Mouse (Mus musculus) megakaryocyte, embryonic 14.5 days (primary cell): ENCODE measurements around the gene Lenep. TPM values are rescaled to one million over a fixed set of nuclear protein-coding genes. Genes with fewer than 3 reads are reported as not detected.
"Not testable (repeated sequence)": the region's sequence is repeated elsewhere in the genome, so short reads cannot be mapped to it uniquely, and the experiment has no call there.

Experiments
- H3K27me3 ChIP-seq: replicated peaks from 2 replicates; pipeline ENCODE3; 2012; ENCODE audit warnings: inconsistent platforms
- H3K36me3 ChIP-seq: replicated peaks from 2 replicates; pipeline ENCODE3; 2012; ENCODE audit warnings: low read length, inconsistent platforms, mixed read lengths
- H3K4me1 ChIP-seq: 2 replicates; pipeline ENCODE4 v1.6.1; 2012; ENCODE audit warnings: inconsistent platforms
- H3K4me3 ChIP-seq: replicated peaks from 2 replicates; pipeline ENCODE3; 2012; ENCODE audit warnings: moderate library complexity, mild to moderate bottlenecking, inconsistent platforms
- H3K9me3 ChIP-seq: 2 replicates; pipeline ENCODE4 v1.6.1; 2012; ENCODE audit warnings: inconsistent platforms
- FLI1 ChIP-seq: IDR thresholded peaks from 2 replicates; pipeline ENCODE4 v1.6.1; 2012; ENCODE audit warnings: low read length, inconsistent platforms, mixed read lengths
- GATA1 ChIP-seq: IDR thresholded peaks from 3 replicates; pipeline ENCODE4 v1.6.1; 2012; ENCODE audit warnings: mixed read lengths, low read length, inconsistent platforms, borderline replicate concordance
- polyA plus RNA-seq: library from polyadenylated mRNA; stranded (reverse); fragments of >175 nt; gene quantifications from 2 replicates; pipeline ENCODE4 v1.2.3, GENCODE M21; 2012; ENCODE audit warnings: low replicate concordance; ENCODE audit not compliant: insufficient read depth

Lenep gene
- polyA plus RNA-seq, 1 experiment = 0.31 TPM

GRCm38 (mm10) chr3:89432606-89433005 is 30.0 kb upstream of the Lenep start:
- H3K27me3 ChIP-seq = no peaks in the 10 kb centered on the region
- no peak for TF ChIP-seq GATA1
- no peak for TF ChIP-seq FLI1
- H3K36me3 ChIP-seq = peaks cover 46% of the 10 kb centered on the region
- H3K9me3 ChIP-seq = no peaks in the 10 kb centered on the region
- peaks cover 50% of the 10 kb centered on the region for H3K4me1 ChIP-seq
- no peak overlapping the region for H3K4me3 ChIP-seq

- no peaks in the 10 kb centered on the region for H3K27me3 ChIP-seq
- H3K4me1 ChIP-seq = peaks cover 36% of the 10 kb centered on the region
- peaks cover 67% of the 10 kb centered on the region for H3K36me3 ChIP-seq
- TF ChIP-seq GATA1 (no peak), FLI1 (no peak)
- peak within 1 kb of the TSS; percentile 99 for H3K4me3 ChIP-seq
- no peaks in the 10 kb centered on the region for H3K9me3 ChIP-seq
Observed at GRCm38 (mm10) chr3:89430171-89431159, 27.9 kb upstream of the Lenep start, which contains the start of gene Pygo2. Pygo2 (plus strand) TSS chr3:89430214.

GRCm38 (mm10) chr3:89429021-89429420 is 26.4 kb upstream of the Lenep start:
- not testable (repeated sequence) for H3K4me3 ChIP-seq, H3K27me3 ChIP-seq, H3K9me3 ChIP-seq
- Histone ChIP-seq H3K36me3 (peaks cover 70% of the 10 kb centered on the region), H3K4me1 (peaks cover 37% of the 10 kb centered on the region)

GRCm38 (mm10) chr3:89425876-89426275 is 23.3 kb upstream of the Lenep start:
- H3K4me3 ChIP-seq = no peak overlapping the region
- peaks cover 71% of the 10 kb centered on the region for H3K36me3 ChIP-seq
- no peaks in the 10 kb centered on the region for H3K9me3 ChIP-seq
- H3K4me1 ChIP-seq = peaks cover 46% of the 10 kb centered on the region
- TF ChIP-seq FLI1 = no peak
- no peak for TF ChIP-seq GATA1
- H3K27me3 ChIP-seq = no peaks in the 10 kb centered on the region

GRCm38 (mm10) chr3:89425141-89425525 is 22.5 kb upstream of the Lenep start:
- Histone ChIP-seq H3K4me1 (peaks cover 47% of the 10 kb centered on the region), H3K36me3 (peaks cover 71% of the 10 kb centered on the region), H3K9me3 (no peaks in the 10 kb centered on the region), H3K4me3 (no peak overlapping the region), H3K27me3 (no peaks in the 10 kb centered on the region)
- TF ChIP-seq GATA1 = no peak
- TF ChIP-seq FLI1 = no peak

- H3K4me1 ChIP-seq = peaks cover 49% of the 10 kb centered on the region
- no peaks in the 10 kb centered on the region for H3K9me3 ChIP-seq
- TF ChIP-seq FLI1 = no peak
- peaks cover 71% of the 10 kb centered on the region for H3K36me3 ChIP-seq
- H3K27me3 ChIP-seq = no peaks in the 10 kb centered on the region
- no peak overlapping the region for H3K4me3 ChIP-seq
Observed at GRCm38 (mm10) chr3:89424416-89425140, 22.0 kb upstream of the Lenep start.

GRCm38 (mm10) chr3:89422556-89423205 is 20.1 kb upstream of the Lenep start:
- Histone ChIP-seq H3K27me3 (no peaks in the 10 kb centered on the region), H3K9me3 (no peaks in the 10 kb centered on the region), H3K4me3 (no peak overlapping the region), H3K4me1 (peaks cover 53% of the 10 kb centered on the region), H3K36me3 (peaks cover 61% of the 10 kb centered on the region)
- TF ChIP-seq FLI1 (no peak), GATA1 (no peak)

- H3K4me3 ChIP-seq = peak overlapping the region; percentile 91
- peaks cover 54% of the 10 kb centered on the region for H3K36me3 ChIP-seq
- TF ChIP-seq GATA1 (no peak), FLI1 (no peak)
- no peaks in the 10 kb centered on the region for H3K27me3 ChIP-seq
- H3K4me1 ChIP-seq = peaks cover 56% of the 10 kb centered on the region
- no peaks in the 10 kb centered on the region for H3K9me3 ChIP-seq
Observed at GRCm38 (mm10) chr3:89421810-89422473, 19.3 kb upstream of the Lenep start.

- H3K27me3 ChIP-seq = no peaks in the 10 kb centered on the region
- peaks cover 50% of the 10 kb centered on the region for H3K36me3 ChIP-seq
- TF ChIP-seq FLI1 = no peak
- no peak for TF ChIP-seq GATA1
- peaks cover 64% of the 10 kb centered on the region for H3K4me1 ChIP-seq
- H3K4me3 ChIP-seq = peak overlapping the region; percentile 91
- no peaks in the 10 kb centered on the region for H3K9me3 ChIP-seq
Observed at GRCm38 (mm10) chr3:89421002-89421774, 18.6 kb upstream of the Lenep start.
